Mouse (Mus musculus): ENCODE data around the gene Pex14. TPM values are rescaled to one million over a fixed set of nuclear protein-coding genes. Genes with fewer than 3 reads are reported as not detected.

The Pex14 gene
- polyA plus RNA-seq, 1 experiment from 2014 or later = 46.1 TPM

GRCm38 (mm10) chr4:148972707-148973106 lies 127.0 kb downstream of the Pex14 start:
- WGBS = 84% methylated on average over 14 of the region's 14 CpGs
- Histone ChIP-seq H3K27ac (no peak overlapping the region), H3K9me3 (replicated peaks) (no peaks in the 10 kb centered on the region), H3K27me3 (no peaks in the 10 kb centered on the region), H3K4me3 (no peak overlapping the region), H3K36me3 (ENCODE audit: poor library complexity, severe bottlenecking) (no peaks in the 10 kb centered on the region), H3K4me1 (peaks cover 31% of the 10 kb centered on the region), H3K9ac (no peak overlapping the region), H3K4me2 (no peak overlapping the region)
- ATAC-seq = no peak

- Histone ChIP-seq H3K4me2 (no peak overlapping the region), H3K27ac (no peak overlapping the region)
- 63% methylated on average over 3 of the region's 3 CpGs for WGBS
Measured at GRCm38 (mm10) chr4:148971613-148972242, 127.9 kb downstream of the Pex14 start.

GRCm38 (mm10) chr4:148970742-148971141 lies 128.9 kb downstream of the Pex14 start:
- H3K4me3 ChIP-seq = no peak overlapping the region
- H3K27ac ChIP-seq = no peak overlapping the region
- WGBS = 89% methylated on average over 4 of the region's 4 CpGs
- H3K27me3 ChIP-seq = no peaks in the 10 kb centered on the region
- H3K4me1 ChIP-seq = peaks cover 34% of the 10 kb centered on the region
- no peaks in the 10 kb centered on the region for H3K9me3 ChIP-seq (replicated peaks)
- H3K9ac ChIP-seq = no peak overlapping the region
- no peak overlapping the region for H3K4me2 ChIP-seq
- 0 out of 2 replicates have a peak, but pooled peaks cover 4% of the 10 kb centered on the region for H3K36me3 ChIP-seq (ENCODE audit: poor library complexity, severe bottlenecking)
- ATAC-seq = no peak

More at GRCm38 (mm10) chr4:148971613-148972242, 127.9 kb downstream of the Pex14 start:
- no peaks in the 10 kb centered on the region for H3K9me3 ChIP-seq (replicated peaks)
- H3K27me3 ChIP-seq = no peaks in the 10 kb centered on the region
- H3K4me3 ChIP-seq = no peak overlapping the region
- H3K36me3 ChIP-seq (ENCODE audit: poor library complexity, severe bottlenecking) = no peaks in the 10 kb centered on the region
- H3K4me1 ChIP-seq = peaks cover 34% of the 10 kb centered on the region
- no peak overlapping the region for H3K9ac ChIP-seq
- no peak for ATAC-seq

GRCm38 (mm10) chr4:148969610-148970009 lies 130.1 kb downstream of the Pex14 start:
- peaks cover 8% of the 10 kb centered on the region; the same call in 1 of the 2 replicates for H3K36me3 ChIP-seq (ENCODE audit: poor library complexity, severe bottlenecking)
- no peak overlapping the region for H3K4me2 ChIP-seq
- H3K9ac ChIP-seq = no peak overlapping the region
- 84% methylated on average over 5 of the region's 5 CpGs for WGBS
- no peaks in the 10 kb centered on the region for H3K9me3 ChIP-seq (replicated peaks)
- H3K27ac ChIP-seq = no peak overlapping the region
- ATAC-seq = no peak
- H3K4me1 ChIP-seq = peaks cover 26% of the 10 kb centered on the region
- H3K27me3 ChIP-seq = no peaks in the 10 kb centered on the region
- H3K4me3 ChIP-seq = no peak overlapping the region

GRCm38 (mm10) chr4:148968859-148969258 lies 130.8 kb downstream of the Pex14 start:
- Histone ChIP-seq H3K27me3 (no peaks in the 10 kb centered on the region), H3K4me2 (no peak overlapping the region), H3K36me3 (ENCODE audit: poor library complexity, severe bottlenecking) (peaks cover 8% of the 10 kb centered on the region; the same call in 1 of the 2 replicates), H3K4me3 (no peak overlapping the region), H3K9ac (no peak overlapping the region), H3K27ac (no peak overlapping the region), H3K4me1 (peaks cover 19% of the 10 kb centered on the region; the same call in 1 of the 2 replicates), H3K9me3 (replicated peaks) (no peaks in the 10 kb centered on the region)
- ATAC-seq = no peak
- 79% methylated on average over 5 of the region's 5 CpGs for WGBS

GRCm38 (mm10) chr4:148966132-148966531 lies 133.5 kb downstream of the Pex14 start:
- Histone ChIP-seq H3K27me3 (no peaks in the 10 kb centered on the region), H3K27ac (no peak overlapping the region), H3K9me3 (replicated peaks) (no peaks in the 10 kb centered on the region), H3K4me3 (no peak overlapping the region), H3K4me2 (no peak overlapping the region), H3K4me1 (peaks cover 11% of the 10 kb centered on the region; the same call in 1 of the 2 replicates), H3K36me3 (ENCODE audit: poor library complexity, severe bottlenecking) (peaks cover 29% of the 10 kb centered on the region), H3K9ac (no peak overlapping the region)
- no peak for ATAC-seq
- WGBS = 87% methylated on average over 5 of the region's 5 CpGs

- no peaks in the 10 kb centered on the region for H3K27me3 ChIP-seq
- no peak for ATAC-seq
- WGBS = 86% methylated on average over 10 of the region's 10 CpGs
- H3K9me3 ChIP-seq (replicated peaks) = no peaks in the 10 kb centered on the region
- H3K4me1 ChIP-seq = peaks cover 6% of the 10 kb centered on the region; the same call in 1 of the 2 replicates
- peaks cover 43% of the 10 kb centered on the region for H3K36me3 ChIP-seq (ENCODE audit: poor library complexity, severe bottlenecking)
- no peak overlapping the region for H3K27ac ChIP-seq
- H3K9ac ChIP-seq = no peak overlapping the region
- H3K4me3 ChIP-seq = no peak overlapping the region
- no peak overlapping the region for H3K4me2 ChIP-seq
Measured at GRCm38 (mm10) chr4:148964541-148965310, 134.9 kb downstream of the Pex14 start.

- no peak overlapping the region for H3K4me3 ChIP-seq
- ATAC-seq = no peak
- whole genome bisulfite sequencing = 95% methylated on average over 1 of the region's 1 CpGs
- no peak overlapping the region for H3K27ac ChIP-seq
- H3K4me1 ChIP-seq = peaks cover 4% of the 10 kb centered on the region; the same call in 1 of the 2 replicates
- H3K9me3 ChIP-seq (replicated peaks) = no peaks in the 10 kb centered on the region
- peaks cover 45% of the 10 kb centered on the region for H3K36me3 ChIP-seq (ENCODE audit: poor library complexity, severe bottlenecking)
- no peak overlapping the region for H3K9ac ChIP-seq
- H3K27me3 ChIP-seq = no peaks in the 10 kb centered on the region
- no peak overlapping the region for H3K4me2 ChIP-seq
Measured at GRCm38 (mm10) chr4:148962096-148962495, 137.6 kb downstream of the Pex14 start.

- Histone ChIP-seq H3K4me2 (no peak overlapping the region), H3K4me3 (no peak overlapping the region), H3K27me3 (no peaks in the 10 kb centered on the region), H3K4me1 (peaks cover 6% of the 10 kb centered on the region; the same call in 1 of the 2 replicates), H3K9ac (no peak overlapping the region), H3K9me3 (replicated peaks) (no peaks in the 10 kb centered on the region), H3K27ac (no peak overlapping the region), H3K36me3 (ENCODE audit: poor library complexity, severe bottlenecking) (peaks cover 43% of the 10 kb centered on the region)
- WGBS = 89% methylated on average over 19 of the region's 19 CpGs
- ATAC-seq = no peak
Measured at GRCm38 (mm10) chr4:148961081-148961480, 138.6 kb downstream of the Pex14 start.

GRCm38 (mm10) chr4:148960011-148960410 lies 139.7 kb downstream of the Pex14 start:
- Histone ChIP-seq H3K9me3 (replicated peaks) (no peaks in the 10 kb centered on the region), H3K36me3 (ENCODE audit: poor library complexity, severe bottlenecking) (peaks cover 38% of the 10 kb centered on the region), H3K9ac (no peak overlapping the region), H3K27me3 (0 out of 2 replicates have a peak, but pooled peaks cover under 1% of the 10 kb centered on the region), H3K4me1 (peaks cover 13% of the 10 kb centered on the region; the same call in 1 of the 2 replicates), H3K27ac (no peak overlapping the region), H3K4me3 (no peak overlapping the region), H3K4me2 (no peak overlapping the region)
- ATAC-seq = no peak
- 79% methylated on average over 12 of the region's 12 CpGs for WGBS

- no peak for ATAC-seq
- Histone ChIP-seq H3K27ac (no peak overlapping the region), H3K4me2 (no peak overlapping the region), H3K36me3 (ENCODE audit: poor library complexity, severe bottlenecking) (peaks cover 7% of the 10 kb centered on the region; the same call in 1 of the 2 replicates), H3K4me1 (peaks cover 41% of the 10 kb centered on the region), H3K27me3 (peaks cover 37% of the 10 kb centered on the region), H3K4me3 (no peak overlapping the region), H3K9me3 (replicated peaks) (no peaks in the 10 kb centered on the region), H3K9ac (no peak overlapping the region)
- WGBS = 83% methylated on average over 14 of the region's 14 CpGs
Measured at GRCm38 (mm10) chr4:148955131-148955813, 144.4 kb downstream of the Pex14 start.
